Mouse (Mus musculus) activated CD4-positive, CD25-positive, alpha-beta regulatory T cell (primary cell): Measurements from ENCODE around the gene Vmn1r10. TPM values are rescaled to one million over a fixed set of nuclear protein-coding genes. Genes with fewer than 3 reads are reported as not detected.

Experiments
- polyA plus RNA-seq, 2 experiments: library from polyadenylated mRNA; unstranded; fragments of 100-300 nt; shearing (Covaris generic); gene quantifications; one replicate each; pipeline ENCODE4 v1.2.1; 2017

Vmn1r10 gene
- not detected for polyA plus RNA-seq

DNA sequence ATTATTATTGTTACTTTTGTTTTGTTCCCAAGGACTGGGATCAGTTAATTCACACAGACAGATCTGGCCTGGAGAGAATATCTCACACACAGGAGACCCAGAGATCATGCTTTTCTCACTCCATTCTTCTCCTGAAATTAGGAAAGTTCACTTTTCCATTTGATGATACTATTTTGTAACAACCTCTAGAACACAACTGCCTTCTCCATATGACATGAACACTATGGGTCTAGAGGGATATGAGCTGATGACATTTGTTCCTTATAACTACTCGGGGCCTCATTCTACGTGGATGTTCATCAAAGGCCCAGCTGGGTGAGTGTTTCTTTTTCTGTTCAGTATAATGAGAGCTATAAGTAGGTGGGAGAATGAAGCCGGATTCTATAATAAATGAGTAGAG is at the start of gene Vmn1r10:
Vmn1r10 (plus strand) TSS at position 301 of the 400 bp plus-strand sequence.

GRCm38 (mm10) chr6:57066487-57066886 is 42.8 kb upstream of the Vmn1r10 start, which contains the start of gene Vmn1r9:
Gene Vmn1r9, plus strand, starts transcription at chr6:57066787.

GRCm38 (mm10) chr6:57133155-57133554 is 23.9 kb downstream of the Vmn1r10 start, which contains the start of gene Vmn1r11:
Gene Vmn1r11, plus strand, starts transcription at chr6:57133455.

GRCm38 (mm10) chr6:57156619-57157018 is 47.4 kb downstream of the Vmn1r10 start, which contains the start of gene Vmn1r12:
Gene Vmn1r12, plus strand, starts transcription at chr6:57156919.

Other genes starting within 250 kb of the Vmn1r10 start
- gene Nt5c3, start 185.5 kb upstream of the Vmn1r10 start, polyA plus RNA-seq: 10 to 100 TPM; 70.2 to 91.5 TPM
- under 1 TPM in 1 of 2 experiments, not detected in 1; 0.25 TPM for gene Vmn1r4, start 185.4 kb upstream of the Vmn1r10 start, polyA plus RNA-seq
- under 1 TPM in 1 of 2 experiments, not detected in 1; 0.38 TPM for gene Vmn1r5, start 139.2 kb upstream of the Vmn1r10 start, polyA plus RNA-seq
- gene Vmn1r6, start 112.2 kb upstream of the Vmn1r10 start, polyA plus RNA-seq: under 1 TPM in 1 of 2 experiments, not detected in 1; 0.11 TPM
- not detected for gene Vmn1r7, start 84.1 kb upstream of the Vmn1r10 start, polyA plus RNA-seq
- gene Vmn1r8, start 77.2 kb upstream of the Vmn1r10 start, polyA plus RNA-seq: under 1 TPM in 1 of 2 experiments, not detected in 1; 0.15 TPM
- not detected for gene Vmn1r9, start 42.7 kb upstream of the Vmn1r10 start, polyA plus RNA-seq
- gene Vmn1r11, start 24.0 kb downstream of the Vmn1r10 start, polyA plus RNA-seq: not detected
- gene Vmn1r12, start 47.5 kb downstream of the Vmn1r10 start, polyA plus RNA-seq: under 1 TPM; 0.06 to 0.12 TPM
- under 1 TPM; 0.27 to 0.60 TPM for gene Vmn1r13, start 93.8 kb downstream of the Vmn1r10 start, polyA plus RNA-seq
- not detected for gene Vmn1r14, start 122.2 kb downstream of the Vmn1r10 start, polyA plus RNA-seq
- not detected for gene Vmn1r15, start 148.5 kb downstream of the Vmn1r10 start, polyA plus RNA-seq
- gene Vmn1r16, start 220.0 kb downstream of the Vmn1r10 start, polyA plus RNA-seq: not detected